Mouse (Mus musculus): ENCODE measurements around the gene Tpm3-rs7.

Tpm3-rs7 gene

DNA sequence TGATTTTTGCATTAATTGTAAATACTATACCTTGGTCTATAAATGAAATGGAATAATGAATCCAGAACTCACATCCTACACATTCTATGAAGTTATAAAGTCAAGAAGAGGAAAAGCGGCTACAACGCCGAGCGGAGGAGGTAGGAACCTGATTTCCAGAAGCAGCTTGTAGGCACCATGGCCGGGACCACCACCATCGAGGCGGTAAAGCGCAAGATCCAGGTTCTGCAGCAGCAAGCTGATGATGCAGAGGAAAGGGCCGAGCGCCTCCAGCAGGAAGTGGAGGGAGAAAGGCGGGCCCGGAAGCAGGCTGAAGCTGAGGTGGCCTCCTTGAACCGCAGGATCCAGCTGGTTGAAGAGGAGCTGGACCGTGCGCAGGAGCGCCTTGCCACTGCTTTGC is at the start of gene Tpm3-rs7:
TSS of gene Tpm3-rs7 (plus strand) at position 110 of the 400 bp plus-strand sequence.
- 96% methylated on average over 16 of the region's 16 CpGs for WGBS

DNA sequence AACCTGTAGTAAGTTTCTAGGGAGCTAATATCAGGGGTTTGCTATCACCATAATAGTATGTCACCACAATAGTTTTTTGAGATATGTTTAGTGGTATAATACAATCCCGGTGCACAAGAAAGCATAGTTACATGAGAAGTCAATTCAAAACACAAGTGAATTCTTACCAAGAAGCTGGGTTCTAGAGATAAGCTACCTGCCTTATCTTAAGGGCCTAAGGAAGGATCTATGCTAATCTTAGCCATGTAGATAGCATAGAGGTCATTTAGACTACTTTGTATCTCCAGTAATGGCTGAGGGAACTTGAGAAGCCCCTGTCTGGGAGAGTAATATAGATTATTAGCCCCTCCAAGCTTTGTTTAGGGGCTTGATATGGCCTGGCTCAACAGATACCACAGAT is 2.6 kb downstream of the Tpm3-rs7 start:
- WGBS, result 98% methylated on average over 1 of the region's 1 CpGs

DNA sequence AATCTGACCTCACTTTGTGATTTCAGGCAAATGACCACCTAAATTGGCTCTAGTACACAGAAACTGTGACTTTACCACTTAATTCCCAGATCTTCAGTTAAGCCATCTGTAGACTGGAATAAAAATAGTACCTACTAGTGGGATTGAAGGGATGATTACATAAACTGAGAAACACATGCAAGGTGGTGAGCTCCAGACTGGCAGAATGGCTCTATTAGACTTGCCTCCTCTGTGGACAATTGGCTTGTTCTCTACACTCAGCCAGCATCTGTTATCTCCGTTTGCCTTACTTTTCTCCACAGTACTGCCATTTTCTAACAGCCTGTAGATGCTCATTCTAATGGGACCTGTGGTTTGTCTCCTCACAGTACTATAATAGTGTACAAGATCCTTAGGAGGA is 49.0 kb downstream of the Tpm3-rs7 start:
- 46% methylated on average over 1 of the region's 1 CpGs for WGBS
